Mouse (Mus musculus): Measurements from ENCODE around the gene Gm9837.

Gene Gm9837

DNA sequence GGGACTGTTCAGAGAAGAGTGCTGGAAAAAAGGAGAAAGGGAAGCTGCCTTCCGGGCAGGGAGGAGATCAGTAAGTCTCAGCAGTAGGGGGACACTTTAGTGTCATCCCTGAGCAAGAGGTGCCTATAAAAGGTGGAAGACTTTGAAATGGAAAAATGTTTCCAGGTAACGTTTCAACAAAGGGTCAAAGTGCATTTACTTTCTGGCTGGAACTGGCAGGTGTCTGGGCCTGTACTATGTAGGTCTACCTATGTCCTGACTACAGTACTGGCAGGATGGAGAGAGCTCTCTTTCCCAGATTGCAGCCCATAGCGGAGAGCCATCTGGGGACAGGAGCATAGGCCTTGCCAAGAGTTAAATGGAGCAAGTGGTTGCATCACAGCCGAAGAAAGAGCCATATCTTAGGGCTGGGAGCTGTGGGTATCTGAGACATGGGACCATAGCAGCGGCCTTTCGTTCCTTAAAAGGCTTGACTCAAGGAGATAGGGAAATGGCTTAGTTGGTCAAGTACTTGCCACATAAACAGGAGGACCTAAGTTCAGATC, 44.5 kb downstream of the Gm9837 start:
- no peak for DNase-seq (ENCODE audit: low spot score)

DNA sequence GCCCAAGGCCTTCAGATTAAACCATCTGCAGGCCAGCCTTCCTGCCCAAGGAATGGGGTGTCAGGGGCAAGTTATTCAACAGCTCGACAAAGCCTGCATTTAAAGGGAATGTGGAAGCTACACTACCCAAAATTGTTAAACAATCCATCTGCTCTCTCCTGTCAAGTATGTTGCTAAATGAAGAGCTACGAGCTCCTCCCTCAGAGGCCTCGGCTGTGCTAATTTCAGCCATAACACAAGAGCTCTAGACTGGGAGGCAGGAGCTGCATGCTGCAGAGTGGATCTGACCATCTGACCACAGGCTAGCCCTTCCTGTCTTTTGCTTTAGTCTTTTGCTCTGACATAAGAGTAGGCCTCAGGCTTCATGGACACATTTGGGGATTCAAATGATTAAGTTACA, 45.0 kb downstream of the Gm9837 start:
- DNase-seq (ENCODE audit: low spot score): no peak

- DNase-seq (ENCODE audit: low spot score): no peak
These were observed 45.5 kb downstream of the Gm9837 start for GRCm38 (mm10) chr11:53424826-53425225.

DNA sequence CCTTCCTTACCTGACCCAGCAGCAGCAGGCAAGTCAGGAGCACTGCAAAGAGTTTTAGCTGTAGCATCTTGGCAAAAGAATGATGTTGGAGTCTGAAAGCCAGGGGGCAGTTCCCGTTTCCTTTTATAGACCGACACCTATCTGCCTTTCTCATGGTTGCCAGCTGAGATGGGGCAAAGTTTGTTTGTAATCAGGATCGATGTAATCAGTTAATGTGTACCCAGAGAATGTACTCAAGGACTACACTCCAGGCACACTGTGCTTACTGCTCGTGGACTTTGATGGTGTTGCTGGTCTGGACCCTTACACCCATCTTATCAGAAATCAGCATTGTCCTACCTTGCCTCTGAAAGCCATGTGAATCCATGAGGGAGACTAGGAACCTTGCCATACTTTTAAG, 47.2 kb downstream of the Gm9837 start, which contains the start of gene Leap2:
Leap2 (minus strand) TSS at position 135 of the 400 bp plus-strand sequence.
- no peak for DNase-seq (ENCODE audit: low spot score)
